Mouse (Mus musculus): ENCODE data around the gene Hdgfl2.
"Not testable (repeated sequence)": the region's sequence is repeated elsewhere in the genome, so short reads cannot be mapped to it uniquely, and the experiment has no call there.

Hdgfl2 gene

GRCm38 (mm10) chr17:56062081-56062480 lies 17.4 kb upstream of the Hdgfl2 start:
- in situ Hi-C loops (cut with MseI, MboI), result no loop called here

- in situ Hi-C loops (cut with MseI, MboI), result not testable (repeated sequence)
Measured at GRCm38 (mm10) chr17:56065715-56066114, 13.7 kb upstream of the Hdgfl2 start.

GRCm38 (mm10) chr17:56066451-56066850 lies 13.0 kb upstream of the Hdgfl2 start:
- in situ Hi-C loops (cut with MseI, MboI), result no loop called here

GRCm38 (mm10) chr17:56069066-56069465 lies 10.4 kb upstream of the Hdgfl2 start:
- in situ Hi-C loops (cut with MseI, MboI), result no loop called here

GRCm38 (mm10) chr17:56071126-56071525 lies 8.3 kb upstream of the Hdgfl2 start:
- in situ Hi-C loops (cut with MseI, MboI), result no loop called here

- in situ Hi-C loops (cut with MseI, MboI), result no loop called here
Measured at GRCm38 (mm10) chr17:56072243-56072642, 7.2 kb upstream of the Hdgfl2 start.

- in situ Hi-C loops (cut with MseI, MboI), result no loop called here
Measured at GRCm38 (mm10) chr17:56074097-56074826, 5.2 kb upstream of the Hdgfl2 start.

GRCm38 (mm10) chr17:56074827-56075208 lies 4.6 kb upstream of the Hdgfl2 start, which contains the start of gene Ubxn6:
TSS of gene Ubxn6 (minus strand) at chr17:56075028.
- in situ Hi-C loops (cut with MseI, MboI), result no loop called here

- in situ Hi-C loops (cut with MseI, MboI), result no loop called here
Measured at GRCm38 (mm10) chr17:56077523-56077922, 1.9 kb upstream of the Hdgfl2 start.

- in situ Hi-C loops (cut with MseI, MboI), result not testable (repeated sequence)
Measured at GRCm38 (mm10) chr17:56078361-56078760, 1.1 kb upstream of the Hdgfl2 start.

- in situ Hi-C loops (cut with MseI, MboI), result no loop called here
Measured at GRCm38 (mm10) chr17:56079921-56080320, 487 bp downstream of the Hdgfl2 start.

GRCm38 (mm10) chr17:56080781-56081585 lies 1.5 kb downstream of the Hdgfl2 start:
- in situ Hi-C loops (cut with MseI, MboI), result no loop called here

- in situ Hi-C loops (cut with MseI, MboI), result no loop called here
Measured at GRCm38 (mm10) chr17:56092312-56092711, 12.9 kb downstream of the Hdgfl2 start.

- in situ Hi-C loops (cut with MseI, MboI), result no loop called here
Measured at GRCm38 (mm10) chr17:56092794-56093193, 13.4 kb downstream of the Hdgfl2 start.

- in situ Hi-C loops (cut with MseI, MboI), result no loop called here
Measured at GRCm38 (mm10) chr17:56096883-56097282, 17.4 kb downstream of the Hdgfl2 start.

GRCm38 (mm10) chr17:56098180-56098579 lies 18.7 kb downstream of the Hdgfl2 start:
- in situ Hi-C loops (cut with MseI, MboI), result no loop called here

GRCm38 (mm10) chr17:56098711-56099572 lies 19.5 kb downstream of the Hdgfl2 start:
- in situ Hi-C loops (cut with MseI, MboI), result no loop called here

GRCm38 (mm10) chr17:56100811-56101210 lies 21.4 kb downstream of the Hdgfl2 start:
- in situ Hi-C loops (cut with MseI, MboI), result no loop called here

GRCm38 (mm10) chr17:56102158-56102557 lies 22.7 kb downstream of the Hdgfl2 start:
- in situ Hi-C loops (cut with MseI, MboI), result no loop called here

- in situ Hi-C loops (cut with MseI, MboI), result no loop called here
Measured at GRCm38 (mm10) chr17:56102927-56103326, 23.5 kb downstream of the Hdgfl2 start.

- in situ Hi-C loops (cut with MseI, MboI), result no loop called here
Measured at GRCm38 (mm10) chr17:56103465-56104285, 24.2 kb downstream of the Hdgfl2 start.
